Mouse (Mus musculus): Measurements from ENCODE around the gene Uevld.

DNA sequence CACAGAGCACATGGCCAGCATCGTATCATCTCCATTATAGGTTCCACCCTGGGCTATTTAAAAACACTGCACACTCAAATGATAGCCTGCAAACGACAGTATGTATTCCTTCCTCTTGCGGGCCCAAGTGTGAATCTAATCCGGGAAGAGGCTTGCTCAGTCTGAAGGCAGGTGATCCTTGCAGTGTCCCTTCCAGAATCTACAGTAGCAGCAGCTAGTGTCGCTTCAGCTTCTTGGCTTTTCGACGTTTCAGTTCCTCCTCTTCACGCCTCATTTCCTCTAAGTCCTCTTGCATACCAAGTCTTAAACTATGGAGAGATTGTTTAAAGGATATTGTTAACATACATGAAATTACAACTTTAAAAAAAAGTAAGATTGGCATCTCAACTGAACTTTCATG, 34.8 kb upstream of the Uevld start:
- TF ChIP-seq HCFC1 (IDR thresholded peaks at IDR 0.05; ENCODE audit: borderline replicate concordance, insufficient read depth, low read length) = no peak
- no peak for TF ChIP-seq MAFK (IDR thresholded peaks at IDR 0.05; ENCODE audit: insufficient read depth, low read depth, low read length)

Data from ES-E14 (cell line).